Mouse (Mus musculus) heart, adult 2 months (tissue): ENCODE data around the gene Ube2f.

Experiments
- CTCF ChIP-seq: fragments of 200-600 bp; IDR thresholded peaks from 2 replicates; pipeline ENCODE4 v1.8.1; 2022; ENCODE audit warnings: antibody characterized with exemption, mild to moderate bottlenecking, moderate library complexity
- POLR2A ChIP-seq: fragments of 200-500 bp; IDR thresholded peaks from 2 replicates; pipeline ENCODE4 v1.6.1; 2011; ENCODE audit warnings: mild to moderate bottlenecking, low read depth, low read length, control low read depth; ENCODE audit not compliant: insufficient read depth

DNA sequence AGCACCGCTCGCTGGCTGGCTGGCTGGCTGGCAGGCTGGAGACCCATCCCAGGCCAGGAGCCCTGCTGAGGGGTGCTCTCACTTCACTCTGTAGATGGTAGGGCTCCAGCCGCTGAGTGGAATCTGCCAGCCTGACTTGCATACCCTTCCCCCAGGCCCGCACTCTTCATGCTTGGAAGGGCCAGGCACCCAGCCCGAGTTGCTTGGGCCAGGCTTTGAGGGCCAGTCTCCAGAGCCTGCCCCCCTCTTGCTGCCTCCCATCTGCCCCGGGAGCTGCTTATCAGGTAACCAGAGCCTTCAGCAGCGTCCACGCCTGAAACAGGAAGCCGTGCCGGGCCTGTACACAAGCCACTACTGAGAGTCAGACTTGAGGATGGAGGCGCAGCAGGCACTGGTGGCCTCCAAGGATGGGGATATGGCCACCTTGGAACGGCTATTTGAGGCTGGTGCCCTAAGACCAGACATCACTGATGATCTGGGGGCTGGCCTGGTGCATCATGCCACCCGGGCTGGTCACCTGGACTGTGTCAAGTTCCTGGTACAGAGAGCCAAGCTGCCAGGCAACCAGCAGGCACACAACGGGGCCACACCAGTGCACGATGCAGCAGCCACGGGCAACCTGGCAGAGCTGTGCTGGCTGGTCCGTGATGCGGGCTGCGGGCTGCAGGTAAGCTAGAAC, 71.8 kb downstream of the Ube2f start, which contains the start of gene Espnl:
- TF ChIP-seq POLR2A (no peak), CTCF (no peak)
